ENCODE assay signal across 32 mouse cellular contexts in the genomic region with DNA sequence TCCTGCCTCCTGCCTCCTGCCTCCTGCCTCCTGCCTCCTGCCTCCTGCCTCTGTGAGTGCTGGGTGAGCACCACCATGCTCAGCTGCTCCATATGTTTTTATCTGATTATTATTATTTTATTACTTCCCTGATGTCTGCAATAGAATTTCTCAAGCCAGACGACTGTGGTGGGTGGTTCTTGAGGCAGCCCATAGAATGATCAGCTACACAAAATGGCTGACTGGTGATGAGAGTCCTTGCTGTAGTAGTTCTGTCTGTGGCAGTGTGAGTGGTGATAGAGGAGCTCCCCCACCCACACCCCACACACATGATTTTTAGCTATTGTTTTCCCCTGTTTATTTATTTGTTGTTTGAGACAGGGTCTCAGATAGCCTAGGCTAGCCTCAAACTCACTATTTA.
"Had no signal": no experiment of that assay in that cellular context is flagged by ENCODE, and none has a peak within 500 bp of the region (broad histone marks: within the 10 kb centered on the region; RNA-seq: fewer than 3 reads in every experiment).

No protein-coding gene starts in this region.

- H3K27ac ChIP-seq: heart, embryonic 10.5 days; heart, embryonic 13.5 days; heart, embryonic 15.5 days; hindbrain, embryonic 10.5 days; hindbrain, embryonic 12.5 days; hindbrain, embryonic 13.5 days; hindbrain, embryonic 14.5 days; hindbrain, embryonic 15.5 days; hindbrain, postnatal 0 days; kidney, embryonic 15.5 days; kidney, postnatal 0 days; layer of hippocampus, adult 2 months; left cerebral cortex, adult 2 months had no signal

- H3K4me1 ChIP-seq: hindbrain, embryonic 10.5 days; kidney, embryonic 15.5 days had no signal

- H3K4me3 ChIP-seq: heart, embryonic 10.5 days; heart, embryonic 12.5 days; heart, embryonic 13.5 days; heart, embryonic 15.5 days; hindbrain, embryonic 10.5 days; hindbrain, embryonic 12.5 days; hindbrain, embryonic 13.5 days; hindbrain, embryonic 15.5 days; kidney, embryonic 15.5 days; layer of hippocampus, adult 2 months; left cerebral cortex, adult 2 months had no signal

- H3K4me2 ChIP-seq: heart, embryonic 12.5 days; heart, embryonic 13.5 days; heart, embryonic 15.5 days; hindbrain, embryonic 12.5 days; hindbrain, embryonic 13.5 days; hindbrain, embryonic 14.5 days; hindbrain, embryonic 15.5 days; kidney, embryonic 15.5 days had no signal

- H3K36me3 ChIP-seq: heart, embryonic 10.5 days; heart, embryonic 12.5 days; heart, embryonic 13.5 days; heart, embryonic 15.5 days; hindbrain, embryonic 10.5 days; hindbrain, embryonic 12.5 days; hindbrain, embryonic 13.5 days; hindbrain, embryonic 15.5 days; kidney, embryonic 15.5 days had no signal

- ATAC-seq: hindbrain, embryonic 16.5 days; hindbrain, postnatal 0 days; inflammation-experienced regulatory T-cells, adult 6 months; intestine, embryonic 16.5 days had no signal

- H3K27me3 ChIP-seq: heart, embryonic 12.5 days; heart, embryonic 13.5 days; heart, embryonic 15.5 days; hindbrain, embryonic 12.5 days; hindbrain, embryonic 13.5 days; hindbrain, embryonic 15.5 days; kidney, embryonic 15.5 days had no signal

- H3K9ac ChIP-seq: heart, embryonic 12.5 days; heart, embryonic 13.5 days; heart, embryonic 15.5 days; hindbrain, embryonic 12.5 days; hindbrain, embryonic 13.5 days; hindbrain, embryonic 14.5 days; hindbrain, embryonic 15.5 days; kidney, embryonic 15.5 days had no signal

- DNase-seq: heart, postnatal 10 days; heart, postnatal 14 days; heart, postnatal 36 days; heart, postnatal 4 days; kidney, adult 11 months; kidney, adult 18-20 months; kidney, adult 2 months; kidney, adult 8-10 months; kidney, adult 9 months; kidney, postnatal 10 days; kidney, postnatal 14 days; kidney, postnatal 25 days; kidney, postnatal 36 days; kidney, postnatal 4 days; layer of hippocampus, adult 9-11 months had no signal

- H3K9me3 ChIP-seq: heart, embryonic 10.5 days; heart, embryonic 12.5 days; heart, embryonic 13.5 days; heart, embryonic 15.5 days; hindbrain, embryonic 10.5 days; hindbrain, embryonic 12.5 days; hindbrain, embryonic 13.5 days; hindbrain, embryonic 15.5 days; kidney, embryonic 15.5 days had no signal
